Mouse (Mus musculus) gastrocnemius, postnatal 36 days (tissue): ENCODE results near the gene Tmem132d. TPM values are rescaled to one million over a fixed set of nuclear protein-coding genes. Genes with fewer than 3 reads are reported as not detected.
"Not testable (repeated sequence)": the region's sequence is repeated elsewhere in the genome, so short reads cannot be mapped to it uniquely, and the experiment has no call there.

Experiments
- DNase-seq, 2 experiments: peaks; one replicate each; pipeline ENCODE4 v3.0.0; 2022
- intact Hi-C: fragments of 180-260 bp; cut with DNase I; formaldehyde crosslinking; loops from one replicate; pipeline ENCODE4 v1.15.1; 2025
- total RNA-seq, 2 experiments: library from RNA; stranded (reverse); gene quantifications; 2 replicates each; pipeline ENCODE4 v1.2.3; 2021

Tmem132d gene
- total RNA-seq, 2 experiments from 2014 or later = 0.05 TPM; not detected in 1

DNA sequence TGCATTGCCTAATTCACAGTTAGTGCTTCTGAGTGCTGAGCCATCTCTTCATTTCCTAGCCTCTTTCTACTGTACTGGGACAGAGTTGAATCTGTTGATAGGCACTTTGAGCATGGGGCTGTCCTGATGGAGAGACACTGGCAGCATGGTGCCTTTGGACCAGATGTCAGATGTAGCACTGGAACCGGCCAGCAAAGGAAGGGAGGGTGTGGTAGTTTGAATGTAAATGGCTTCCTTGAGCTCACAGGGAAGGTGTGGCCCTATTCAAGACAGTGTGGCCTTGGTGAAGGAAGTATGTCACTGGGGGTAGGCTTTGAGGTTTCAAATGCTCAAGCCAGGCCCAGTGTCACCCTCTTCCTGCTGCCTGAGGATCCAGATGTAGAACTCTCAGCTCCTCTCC lies 602.0 kb downstream of the Tmem132d start:
- intact Hi-C loops = no loop called here
- DNase-seq = no peak

DNA sequence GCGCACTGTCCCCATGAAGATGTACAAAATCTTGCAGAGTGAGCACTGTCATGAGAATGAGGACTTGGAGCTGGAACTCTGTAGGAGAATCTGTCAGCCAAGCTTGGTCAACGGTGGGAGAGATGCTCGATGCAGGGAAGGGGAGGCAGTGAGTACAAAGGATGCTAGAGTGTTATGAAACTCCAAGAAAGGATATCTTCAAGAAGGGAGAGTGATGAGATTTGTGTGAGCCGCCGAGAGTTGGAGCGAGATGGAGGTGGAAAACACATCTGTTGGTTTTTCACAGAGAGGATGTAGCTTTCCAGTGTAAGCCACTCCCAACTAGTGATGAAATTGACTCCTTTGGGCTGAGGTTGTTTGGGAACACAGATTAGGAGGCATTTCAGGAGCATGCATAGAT lies 604.1 kb downstream of the Tmem132d start:
- intact Hi-C loops = no loop called here
- no peak for DNase-seq

DNA sequence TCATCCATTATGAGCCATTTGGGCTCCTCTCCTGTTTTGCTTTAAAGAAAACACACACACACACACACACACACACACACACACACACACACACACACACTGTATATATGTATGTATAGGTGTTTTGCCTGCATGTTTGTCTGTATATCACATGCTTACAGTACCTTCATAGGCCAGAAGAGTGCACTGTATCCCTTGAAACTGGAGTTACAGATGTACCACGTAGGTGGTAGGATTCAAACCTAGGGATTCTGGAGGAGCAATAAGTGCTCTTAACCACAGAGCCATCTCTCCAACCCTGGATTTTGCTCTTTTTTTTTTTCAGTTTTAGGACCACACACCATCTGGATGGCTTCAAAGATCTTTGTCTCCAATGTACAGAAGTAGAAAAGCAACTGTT lies 610.9 kb downstream of the Tmem132d start:
- intact Hi-C loops = no loop called here
- no peak for DNase-seq

DNA sequence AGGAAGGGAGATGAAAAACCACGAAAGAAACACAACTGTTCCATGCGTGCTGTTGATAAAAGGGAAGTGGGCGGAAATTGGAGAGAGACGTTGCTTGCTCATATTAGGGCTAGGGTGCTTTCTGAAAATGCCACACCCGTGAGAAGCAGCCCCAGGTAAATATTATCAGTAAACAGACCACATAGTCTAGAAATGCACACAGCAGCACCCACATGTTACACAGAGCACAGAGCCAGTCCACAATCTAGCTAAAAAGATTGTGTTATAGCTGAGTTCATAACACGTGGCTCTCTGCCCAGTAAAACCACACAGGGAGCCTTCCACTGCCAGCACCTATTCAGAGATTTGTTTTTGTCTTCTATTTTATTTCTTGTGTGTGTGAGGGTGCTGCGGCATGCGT lies 617.6 kb downstream of the Tmem132d start:
- no peak for DNase-seq
- intact Hi-C loops = no loop called here

DNA sequence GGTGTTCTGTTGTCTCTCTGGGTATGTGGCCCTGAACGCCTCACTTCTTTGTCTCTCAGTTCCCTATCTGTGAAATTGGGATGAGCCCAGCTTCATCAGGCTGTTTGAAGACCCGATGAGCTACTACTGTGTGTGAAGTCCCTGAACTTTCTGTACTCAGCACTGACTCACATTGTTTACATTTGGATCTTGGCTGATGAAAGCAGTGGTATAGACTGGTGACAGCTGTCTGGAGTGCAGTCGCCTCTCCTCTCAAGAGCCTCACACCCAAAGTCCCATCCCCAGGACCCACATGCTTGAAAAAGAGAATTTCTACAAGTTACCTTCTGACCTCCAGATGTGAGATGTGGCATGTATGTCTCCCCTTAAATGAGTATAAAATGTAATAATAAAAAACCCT lies 625.5 kb downstream of the Tmem132d start:
- intact Hi-C loops = no loop called here
- DNase-seq = no peak

DNA sequence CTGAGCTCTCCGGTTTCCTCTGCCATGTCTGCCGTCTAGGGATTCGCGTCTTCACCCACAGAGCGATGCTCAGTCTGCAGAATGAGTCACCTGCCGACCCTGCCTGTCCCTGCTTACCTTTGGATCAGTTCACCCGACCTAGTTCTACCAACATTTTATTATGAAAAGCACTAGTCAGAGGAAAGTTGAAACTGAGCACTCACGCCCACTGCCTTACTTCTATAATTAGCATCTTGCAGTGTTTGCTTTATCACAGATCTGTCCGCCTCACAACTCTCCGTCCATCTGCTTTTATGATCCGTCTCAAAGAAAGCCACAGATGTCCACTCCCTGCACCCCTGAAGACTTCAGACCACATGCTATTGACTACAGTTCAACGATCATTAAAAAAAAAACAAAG lies 626.0 kb downstream of the Tmem132d start:
- DNase-seq = no peak

DNA sequence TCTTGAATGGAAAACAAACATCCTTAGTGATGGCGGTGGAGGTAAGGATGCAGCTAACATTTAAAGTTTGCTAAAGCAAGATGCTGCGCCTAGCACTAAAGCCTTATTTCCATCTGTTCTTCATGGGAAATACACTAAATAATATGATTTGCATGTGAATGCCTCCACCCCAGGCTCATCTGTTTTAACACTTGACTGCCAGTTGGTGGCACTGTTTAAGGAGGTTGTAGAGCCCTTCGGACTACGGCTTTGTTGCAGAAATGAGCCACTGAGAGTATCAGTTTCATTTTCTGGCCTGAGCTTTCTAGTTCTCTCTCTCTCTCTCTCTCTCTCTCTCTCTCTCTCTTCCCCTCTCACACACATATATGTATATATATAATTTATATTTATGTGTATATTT lies 632.0 kb downstream of the Tmem132d start:
- intact Hi-C loops = no loop called here
- DNase-seq = no peak

More for the DNA sequence above, 626.0 kb downstream of the Tmem132d start:
- intact Hi-C loops = no loop called here

DNA sequence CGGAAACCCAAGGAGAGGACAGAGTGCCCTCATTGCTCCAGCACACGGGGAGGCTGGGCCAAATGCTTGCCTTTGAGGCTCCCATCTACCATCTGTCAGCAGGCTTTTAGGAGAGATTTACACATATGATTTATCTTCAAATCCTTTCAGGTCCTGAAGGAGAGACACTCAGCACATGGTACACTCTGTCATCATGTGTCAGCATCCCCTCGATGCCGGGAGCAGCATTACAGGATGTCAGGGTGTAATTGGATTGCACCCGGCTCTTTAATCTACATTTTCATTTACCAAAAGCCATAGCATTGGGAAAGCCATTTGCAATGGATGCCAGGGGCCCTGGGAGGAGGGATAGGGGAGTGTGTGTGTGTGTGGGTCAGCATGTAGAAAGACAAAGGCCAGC lies 651.7 kb downstream of the Tmem132d start:
- intact Hi-C loops = no loop called here
- no peak for DNase-seq

DNA sequence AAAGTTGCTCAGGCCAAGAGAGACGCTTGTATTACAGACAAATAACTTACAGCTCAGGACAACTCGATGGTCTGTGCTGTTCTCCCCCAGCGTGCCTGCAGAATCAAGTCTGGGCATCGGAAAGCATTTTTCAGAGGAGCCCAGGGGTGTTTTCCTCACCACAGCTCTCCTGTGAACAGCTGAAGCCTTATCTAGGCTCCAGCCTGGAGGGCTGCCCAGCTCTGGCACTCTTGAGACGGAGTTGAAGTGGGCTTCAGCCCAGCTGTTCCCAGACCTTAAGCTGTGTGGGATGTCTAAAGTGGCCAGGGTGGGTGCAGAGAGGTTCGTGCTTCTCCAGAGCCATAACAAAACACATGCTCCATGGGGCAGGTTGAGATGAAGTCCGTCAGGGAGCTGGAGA lies 657.1 kb downstream of the Tmem132d start:
- DNase-seq = no peak
- intact Hi-C loops = no loop called here

DNA sequence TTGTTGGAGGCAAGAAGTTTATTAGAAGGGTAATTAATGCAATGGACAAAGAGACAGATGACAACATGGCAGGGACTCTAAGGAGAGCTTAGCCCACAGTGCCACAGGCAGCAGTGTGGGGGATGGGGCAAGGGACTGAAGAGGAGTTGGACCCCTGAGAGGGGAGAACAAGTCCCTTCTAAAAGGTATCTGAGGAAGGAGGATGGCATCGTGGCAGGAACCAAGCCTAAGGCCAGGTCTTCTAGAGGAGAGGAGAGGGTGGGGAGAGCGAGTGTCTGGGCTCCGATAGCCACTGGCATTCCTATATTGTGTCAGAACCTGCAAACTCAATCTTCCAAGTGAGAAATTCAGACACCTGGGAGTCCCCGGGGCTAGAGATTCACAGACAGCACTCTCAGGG lies 674.3 kb downstream of the Tmem132d start:
- no peak for DNase-seq
- intact Hi-C loops = no loop called here

DNA sequence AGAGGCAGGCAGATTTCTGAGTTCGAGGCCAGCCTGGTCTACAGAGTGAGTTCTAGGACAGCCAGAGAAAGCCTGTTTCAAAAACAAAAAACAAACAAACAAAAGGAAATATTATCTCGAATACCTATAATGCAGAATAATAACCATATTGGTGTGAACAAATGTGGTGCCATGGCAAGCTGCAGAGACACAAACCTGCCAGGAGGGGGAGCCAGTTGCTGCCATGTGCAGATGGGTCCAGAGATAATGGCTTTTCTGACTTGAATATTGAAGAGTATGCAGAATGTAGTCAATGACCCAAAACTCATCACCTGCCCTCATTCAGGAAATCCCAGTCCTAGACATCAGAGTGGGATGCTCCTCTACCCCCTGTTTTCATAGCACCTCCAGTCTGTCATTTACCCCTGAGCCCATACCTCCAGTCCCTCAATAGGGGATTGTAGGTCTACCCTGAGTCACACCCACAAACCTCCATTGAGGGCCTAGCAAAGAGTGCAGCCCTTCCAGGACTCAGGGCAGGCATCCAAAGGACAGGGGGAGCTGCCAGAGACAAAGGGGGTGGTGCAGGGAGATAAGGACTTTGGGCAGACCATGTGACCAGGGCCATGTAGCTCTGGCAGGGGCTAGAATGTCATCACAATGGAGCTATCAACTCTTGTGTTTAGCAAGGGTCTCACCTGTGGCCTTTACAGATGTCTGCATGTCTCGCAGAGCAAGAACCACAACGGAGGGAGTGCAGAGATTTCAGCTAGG lies 676.0 kb downstream of the Tmem132d start:
- DNase-seq = no peak
- intact Hi-C loops = no loop called here

DNA sequence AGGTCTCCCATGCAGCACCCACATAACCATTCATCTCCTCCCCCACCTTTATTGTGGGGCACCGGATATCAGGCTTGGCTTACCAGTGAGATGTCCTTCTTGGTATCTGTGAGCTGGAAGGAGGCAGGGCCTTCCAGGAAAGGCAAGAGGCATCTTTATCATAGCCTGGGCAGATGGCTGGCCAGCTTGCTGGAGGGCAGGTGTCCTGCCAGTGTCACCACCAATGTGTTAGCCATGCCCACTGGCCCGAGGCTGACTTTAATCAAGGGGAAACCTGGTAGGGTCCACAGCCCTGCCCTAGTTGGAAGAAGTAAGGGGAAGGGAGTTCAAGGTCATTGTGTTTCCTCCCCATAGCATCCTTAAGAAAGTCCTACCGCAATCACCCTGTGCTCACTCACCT lies 676.9 kb downstream of the Tmem132d start:
- intact Hi-C loops = no loop called here
- no peak for DNase-seq

DNA sequence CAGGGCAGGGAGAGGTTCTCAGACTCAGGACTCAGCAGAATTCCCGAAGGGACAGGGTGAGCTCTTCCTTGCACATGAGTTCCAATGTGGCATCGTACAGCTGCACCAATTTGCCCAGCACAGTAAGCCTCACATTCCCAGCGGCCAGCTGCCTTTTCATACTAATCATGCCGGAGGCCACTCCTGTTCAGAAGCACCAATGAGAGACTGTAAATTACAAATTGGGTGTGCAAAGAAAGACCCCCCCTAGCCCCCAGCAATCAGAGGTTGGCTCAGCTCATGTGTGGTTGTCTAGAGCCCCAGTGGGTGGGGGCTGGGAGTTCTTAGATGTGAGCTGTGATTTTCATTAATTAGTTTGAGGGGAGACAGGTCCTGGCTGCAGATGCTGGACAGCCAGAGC lies 677.3 kb downstream of the Tmem132d start:
- intact Hi-C loops = no loop called here
- no peak for DNase-seq

DNA sequence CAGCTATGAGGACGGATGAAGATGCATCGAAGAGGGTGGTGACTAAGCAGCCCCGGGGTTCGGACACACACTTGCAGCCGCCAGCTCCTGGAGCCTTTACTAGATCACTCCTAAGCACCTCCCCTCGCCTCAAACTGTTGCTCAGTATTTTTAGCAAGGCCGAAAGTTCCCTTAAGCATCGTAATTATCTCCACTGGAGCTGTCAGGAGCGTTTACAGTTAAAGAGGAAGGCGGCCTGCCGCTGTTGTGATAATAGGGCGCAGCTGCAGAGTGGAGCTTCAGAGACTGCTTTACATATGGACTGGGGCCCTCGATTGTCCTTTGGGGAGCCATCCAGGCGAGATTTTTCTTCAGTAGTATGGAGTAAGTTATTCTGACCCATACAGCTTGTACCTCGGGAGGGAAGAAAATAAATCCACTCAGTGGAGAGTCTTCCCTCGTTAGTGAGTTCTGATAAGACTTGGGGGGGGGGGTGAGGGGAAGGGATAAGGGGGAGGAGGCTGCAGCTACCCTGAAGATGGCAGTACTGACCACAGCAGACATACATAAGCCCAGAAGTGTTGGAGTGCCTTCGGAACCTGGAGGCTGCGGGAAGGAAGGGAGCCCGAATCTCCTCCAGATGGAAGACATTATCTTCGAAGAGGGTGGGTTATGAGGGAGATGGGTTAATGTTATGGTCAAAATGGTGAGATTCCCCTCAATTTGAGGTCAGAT lies 681.5 kb downstream of the Tmem132d start:
- no peak for DNase-seq
- intact Hi-C loops = no loop called here

DNA sequence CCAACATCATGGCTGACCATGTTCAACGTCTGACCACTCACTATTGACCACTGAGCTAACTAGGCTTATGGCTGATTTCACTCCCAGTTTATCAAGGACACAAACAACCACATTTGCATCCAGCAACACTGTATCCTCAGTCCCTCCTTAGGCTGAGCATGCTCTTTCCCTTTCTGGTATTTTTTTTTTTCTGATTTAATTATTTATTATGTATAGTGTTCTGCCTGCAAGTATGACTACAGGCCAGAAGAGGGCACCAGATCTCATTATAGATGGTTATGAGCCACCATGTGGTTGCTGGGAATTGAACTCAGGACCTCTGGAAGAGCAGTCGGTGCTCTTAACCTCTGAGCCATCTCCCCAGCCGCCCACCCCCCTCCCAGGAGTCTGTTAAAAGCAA lies 683.3 kb downstream of the Tmem132d start:
- DNase-seq, intact Hi-C loops: not testable (repeated sequence)

DNA sequence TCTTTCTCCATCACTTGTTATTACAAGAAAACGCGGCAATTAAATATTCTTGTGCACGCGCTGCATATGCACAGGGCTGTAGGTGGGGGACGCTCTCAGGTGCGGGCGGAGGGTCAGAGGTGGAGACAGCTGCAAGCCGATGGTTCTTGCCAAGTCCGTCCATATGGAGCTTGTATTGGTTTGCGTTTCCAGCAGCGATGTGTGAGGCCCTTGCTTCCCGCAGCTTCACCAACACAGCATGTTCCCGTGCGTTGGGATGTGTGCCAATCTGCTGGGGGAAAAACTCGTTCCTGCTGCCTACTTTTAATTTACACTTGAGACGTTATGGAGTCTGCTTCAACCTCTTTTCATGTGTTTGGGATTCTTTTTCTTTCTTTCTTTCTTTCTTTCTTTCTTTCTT lies 691.5 kb downstream of the Tmem132d start:
- intact Hi-C loops = no loop called here
- no peak for DNase-seq

Other genes with a start within 250 kb of the Tmem132d start
- 1 to 10 TPM; 1.7 to 2.6 TPM for gene Fzd10, start 167.8 kb upstream of the Tmem132d start, total RNA-seq